Mouse (Mus musculus) limb, embryonic 14.5 days (tissue): Measurements from ENCODE around the gene Dip2c. TPM values are rescaled to one million over a fixed set of nuclear protein-coding genes. Genes with fewer than 3 reads are reported as not detected.

Source experiments
- ATAC-seq: fragments of 200-750 bp; cut with Nextera tagmentation; 2 replicates; pipeline ENCODE4 v1.8.0; 2017; ENCODE audit warnings: low read depth, moderate number of reproducible peaks, moderate TSS enrichment; ENCODE audit not compliant: low FRiP score
- DNase-seq: peaks from one replicate; pipeline ENCODE4 v3.0.0-alpha.2; 2015; ENCODE audit warnings: low spot score
- H3K27ac ChIP-seq: fragments of 300-500 bp; sonication (generic); replicated peaks from 2 replicates; pipeline ENCODE4 v1.5.1; 2014; ENCODE audit warnings: low read depth, mild to moderate bottlenecking, low read length, moderate library complexity, mixed read lengths
- H3K27me3 ChIP-seq: fragments of 300-500 bp; sonication (generic); 2 replicates; pipeline ENCODE4 v1.6.1; 2014; ENCODE audit warnings: low read length, mixed read lengths; ENCODE audit not compliant: control insufficient read depth, insufficient read depth
- H3K36me3 ChIP-seq: fragments of 300-500 bp; sonication (generic); 2 replicates; pipeline ENCODE4 v1.6.1; 2014; ENCODE audit warnings: mild to moderate bottlenecking, low read length, moderate library complexity, mixed read lengths; ENCODE audit not compliant: control insufficient read depth, insufficient read depth
- H3K4me1 ChIP-seq: fragments of 300-500 bp; sonication (generic); 2 replicates; pipeline ENCODE4 v1.6.1; 2014; ENCODE audit warnings: antibody characterized with exemption, low read length, mixed read lengths; ENCODE audit not compliant: control insufficient read depth, insufficient read depth
- H3K4me2 ChIP-seq: fragments of 300-500 bp; sonication (generic); replicated peaks from 2 replicates; pipeline ENCODE4 v1.6.1; 2014; ENCODE audit warnings: low read depth, mild to moderate bottlenecking, low read length, moderate library complexity; ENCODE audit not compliant: severe bottlenecking
- H3K4me3 ChIP-seq: fragments of 300-500 bp; sonication (generic); replicated peaks from 2 replicates; pipeline ENCODE4 v1.5.1; 2014; ENCODE audit warnings: low read length
- H3K9ac ChIP-seq: fragments of 300-500 bp; sonication (generic); 2 replicates; pipeline ENCODE4 v1.6.1; 2014; ENCODE audit warnings: mild to moderate bottlenecking, low read depth, low read length, moderate library complexity; ENCODE audit not compliant: severe bottlenecking
- H3K9me3 ChIP-seq: fragments of 300-500 bp; sonication (generic); 2 replicates; pipeline ENCODE4 v1.6.1; 2016; ENCODE audit warnings: low read length; ENCODE audit not compliant: control insufficient read depth
- POLR2A ChIP-seq: fragments of 200-500 bp; IDR thresholded peaks from 2 replicates; pipeline ENCODE4 v1.8.0; 2012; ENCODE audit warnings: inconsistent platforms, mild to moderate bottlenecking, moderate library complexity, borderline replicate concordance; ENCODE audit not compliant: insufficient read depth, insufficient read length; ENCODE audit errors: extremely low read depth
- WGBS: fragments of 180-500 bp; shearing (Covaris S2); extraction: QIAGEN DNeasy Blood & Tissue Kit; methylation state at CpG from one replicate; pipeline ENCODE4 v1.1.7; 2014; 5-methylcytosine and 5-hydroxymethylcytosine counted together
- polyA plus RNA-seq, 2 experiments: library from polyadenylated mRNA; depleted of rRNA in 1 of 2; stranded (reverse) in 1 of 2; unstranded in 1 of 2; fragments of >200 nt; fragmentation: Nextera tagmentation in 1 of 2; extraction: Ambion mirVana in 1 of 2; gene quantifications; 2 replicates each; pipeline versions ENCODE4 v1.2.1 to v1.2.3; 2012 to 2014

Gene Dip2c
- polyA plus RNA-seq, 2 experiments: 11.1 to 11.5 TPM

DNA sequence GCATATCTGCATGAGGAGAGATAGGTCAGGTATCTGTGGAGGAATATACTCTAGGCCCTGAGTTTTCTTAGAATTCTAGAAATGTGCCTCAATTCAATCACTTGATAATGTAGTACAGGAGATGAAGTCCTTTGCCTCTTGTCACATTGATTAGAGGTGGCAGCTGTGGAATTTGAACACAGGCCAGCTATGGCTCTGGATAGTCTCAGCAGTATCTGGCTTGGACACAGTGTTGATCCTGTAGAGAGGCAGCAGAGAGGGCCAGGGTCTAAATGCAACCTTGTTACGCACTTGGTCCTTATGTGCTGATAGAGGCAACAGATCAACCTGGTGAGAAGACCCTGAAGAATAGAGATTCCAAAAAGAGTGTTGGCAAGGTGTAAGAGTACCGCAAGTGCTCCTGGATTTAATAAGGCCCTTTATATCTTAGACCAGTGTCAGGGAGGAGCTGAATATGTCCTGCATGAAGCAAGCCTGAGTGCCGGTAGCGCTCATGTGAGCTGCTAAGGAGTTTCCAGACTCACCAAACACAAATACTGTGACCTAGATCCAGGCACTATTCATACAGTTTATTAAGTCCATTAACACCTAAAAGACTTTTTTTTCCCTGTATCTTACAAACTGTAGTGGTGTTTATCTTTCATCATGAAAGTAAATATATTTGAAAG is 170.3 kb downstream of the Dip2c start:
- WGBS: 92% methylated on average over 4 of the region's 4 CpGs
- Histone ChIP-seq H3K4me3 (no peak overlapping the region), H3K9me3 (no peaks in the 10 kb centered on the region), H3K27ac (no peak overlapping the region), H3K27me3 (no peaks in the 10 kb centered on the region), H3K4me1 (no peaks in the 10 kb centered on the region), H3K36me3 (no peaks in the 10 kb centered on the region), H3K9ac (no peak overlapping the region), H3K4me2 (no peak overlapping the region)
- no peak for TF ChIP-seq POLR2A
- no peak for DNase-seq
- ATAC-seq: no peak

DNA sequence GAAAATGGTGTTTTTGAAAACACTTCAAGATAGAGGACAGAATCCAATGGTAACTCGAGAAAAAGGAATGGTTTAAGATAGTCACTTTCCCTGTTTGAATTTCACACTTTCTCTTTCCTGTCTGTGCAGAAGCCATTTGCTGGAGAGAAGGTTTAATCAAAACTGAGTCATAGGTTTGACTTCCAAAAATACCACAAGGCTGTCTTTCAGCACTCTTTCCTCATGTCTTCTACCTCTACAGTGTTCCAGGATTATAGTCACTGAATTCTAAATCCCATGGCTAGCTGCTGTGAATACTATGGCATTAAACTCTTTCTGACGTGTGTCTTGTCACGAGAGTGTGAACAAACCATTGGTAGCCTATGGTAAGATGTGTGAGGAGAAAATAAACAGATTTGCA is 173.9 kb downstream of the Dip2c start:
- ATAC-seq (no peak), DNase-seq (no peak)
- Histone ChIP-seq H3K36me3 (no peaks in the 10 kb centered on the region), H3K9ac (no peak overlapping the region), H3K27ac (no peak overlapping the region), H3K4me3 (no peak overlapping the region), H3K9me3 (no peaks in the 10 kb centered on the region), H3K4me2 (no peak overlapping the region), H3K27me3 (no peaks in the 10 kb centered on the region), H3K4me1 (no peaks in the 10 kb centered on the region)
- TF ChIP-seq POLR2A: no peak
- WGBS: 72% methylated on average over 3 of the region's 3 CpGs

- H3K36me3 ChIP-seq: no peaks in the 10 kb centered on the region
- H3K27me3 ChIP-seq: no peaks in the 10 kb centered on the region
- 85% methylated on average over 3 of the region's 3 CpGs for WGBS
- H3K4me2 ChIP-seq: no peak overlapping the region
- H3K9me3 ChIP-seq: no peaks in the 10 kb centered on the region
- H3K4me1 ChIP-seq: no peaks in the 10 kb centered on the region
- H3K4me3 ChIP-seq: no peak overlapping the region
- H3K27ac ChIP-seq: no peak overlapping the region
- no peak for TF ChIP-seq POLR2A
- ATAC-seq (no peak), DNase-seq (no peak)
- no peak overlapping the region for H3K9ac ChIP-seq
These were observed 175.6 kb downstream of the Dip2c start for GRCm38 (mm10) chr13:9451952-9452351.

DNA sequence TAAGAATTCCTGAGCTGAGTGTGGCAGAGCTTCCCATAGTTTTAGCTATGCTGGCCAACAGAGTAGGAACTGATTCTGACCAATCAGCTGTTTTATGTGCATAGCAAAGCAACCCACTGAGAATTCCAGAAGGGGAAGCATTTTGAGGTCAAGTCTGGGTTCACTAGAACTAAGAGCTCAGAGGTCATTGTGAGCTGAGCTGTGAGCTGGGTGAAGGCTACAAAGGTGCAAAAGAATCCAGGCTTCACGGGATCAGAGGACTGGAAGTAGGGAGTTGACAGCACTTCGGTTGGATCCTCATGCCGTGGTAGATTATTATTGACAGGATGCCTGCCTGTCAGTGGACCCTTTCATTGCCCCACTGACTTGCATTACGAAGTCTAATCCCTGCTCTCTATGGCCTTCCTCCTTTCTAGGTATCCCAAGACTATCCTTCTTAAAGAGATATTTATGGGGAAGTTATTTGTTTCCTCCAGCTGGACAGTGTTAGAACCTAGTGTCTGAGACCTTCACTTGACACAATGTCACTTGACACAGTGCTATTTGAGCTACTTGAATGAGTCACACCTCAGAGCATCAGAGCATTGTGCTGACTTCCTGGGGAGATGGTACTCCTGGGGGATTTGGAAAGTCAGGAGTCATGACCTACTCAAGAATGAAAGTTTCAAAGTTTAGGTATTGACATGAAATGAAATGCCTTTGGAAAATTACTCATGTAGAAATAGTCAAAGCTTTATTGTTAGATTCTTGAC is 178.3 kb downstream of the Dip2c start:
- Histone ChIP-seq H3K36me3 (no peaks in the 10 kb centered on the region), H3K4me1 (no peaks in the 10 kb centered on the region), H3K9me3 (no peaks in the 10 kb centered on the region), H3K9ac (no peak overlapping the region), H3K27ac (no peak overlapping the region), H3K4me2 (no peak overlapping the region), H3K4me3 (no peak overlapping the region), H3K27me3 (no peaks in the 10 kb centered on the region)
- TF ChIP-seq POLR2A: no peak
- ATAC-seq (no peak), DNase-seq (no peak)
- WGBS: 65% methylated on average over 4 of the region's 4 CpGs

GRCm38 (mm10) chr13:9455979-9456378 is 179.7 kb downstream of the Dip2c start:
- no peak for TF ChIP-seq POLR2A
- no peaks in the 10 kb centered on the region for H3K36me3 ChIP-seq
- ATAC-seq (no peak), DNase-seq (no peak)
- no peaks in the 10 kb centered on the region for H3K9me3 ChIP-seq
- no peak overlapping the region for H3K9ac ChIP-seq
- H3K27ac ChIP-seq: no peak overlapping the region
- 22% methylated on average over 1 of the region's 1 CpGs for WGBS
- no peaks in the 10 kb centered on the region for H3K4me1 ChIP-seq
- no peaks in the 10 kb centered on the region for H3K27me3 ChIP-seq
- no peak overlapping the region for H3K4me3 ChIP-seq
- no peak overlapping the region for H3K4me2 ChIP-seq
